Mouse (Mus musculus): Measurements from ENCODE around the gene R3hcc1l.

GRCm38 (mm10) chr19:42640211-42640610 is 121.7 kb downstream of the R3hcc1l start:
- TF ChIP-seq POLR2A (IDR thresholded peaks at IDR 0.05; ENCODE audit: insufficient read depth, low read length) = no peak
- no peak for TF ChIP-seq CTCF (IDR thresholded peaks at IDR 0.05; ENCODE audit: low read depth, low read length)

Measured in ES-Bruce4 (cell line).